Mouse (Mus musculus): ENCODE measurements around the gene Gm14085. TPM values are rescaled to one million over a fixed set of nuclear protein-coding genes. Genes with fewer than 3 reads are reported as not detected.
A peak's percentile ranks its signal among the peaks of the same experiment; 100 is the strongest.
"Not testable (repeated sequence)": the region's sequence is repeated elsewhere in the genome, so short reads cannot be mapped to it uniquely, and the experiment has no call there.

Gm14085 gene
- polyA plus RNA-seq (2012; rRNA removed), result 0.20 and 0.38 TPM in 2 replicates

GRCm38 (mm10) chr2:122484641-122485040, at the start of gene Gm14085:
Gm14085 (plus strand) TSS chr2:122484941.
- Histone ChIP-seq H3K4me3 (replicated peaks; ENCODE audit: extremely low read depth, low read depth, low read length) (no peak within 1 kb of the TSS), H3K4me1 (ENCODE audit: control insufficient read depth, insufficient read depth, low read length) (no peaks in the 10 kb centered on the region)
- TF ChIP-seq CTCF (IDR thresholded peaks at IDR 0.05; ENCODE audit: insufficient read depth, low read length), result no peak
- no peak for TF ChIP-seq POLR2A (IDR thresholded peaks at IDR 0.05; ENCODE audit: borderline replicate concordance, extremely low read depth, low read depth, low read length)
- WGBS, result 90% methylated on average over 1 of the region's 1 CpGs
- DNase-seq, result no peak

DNA sequence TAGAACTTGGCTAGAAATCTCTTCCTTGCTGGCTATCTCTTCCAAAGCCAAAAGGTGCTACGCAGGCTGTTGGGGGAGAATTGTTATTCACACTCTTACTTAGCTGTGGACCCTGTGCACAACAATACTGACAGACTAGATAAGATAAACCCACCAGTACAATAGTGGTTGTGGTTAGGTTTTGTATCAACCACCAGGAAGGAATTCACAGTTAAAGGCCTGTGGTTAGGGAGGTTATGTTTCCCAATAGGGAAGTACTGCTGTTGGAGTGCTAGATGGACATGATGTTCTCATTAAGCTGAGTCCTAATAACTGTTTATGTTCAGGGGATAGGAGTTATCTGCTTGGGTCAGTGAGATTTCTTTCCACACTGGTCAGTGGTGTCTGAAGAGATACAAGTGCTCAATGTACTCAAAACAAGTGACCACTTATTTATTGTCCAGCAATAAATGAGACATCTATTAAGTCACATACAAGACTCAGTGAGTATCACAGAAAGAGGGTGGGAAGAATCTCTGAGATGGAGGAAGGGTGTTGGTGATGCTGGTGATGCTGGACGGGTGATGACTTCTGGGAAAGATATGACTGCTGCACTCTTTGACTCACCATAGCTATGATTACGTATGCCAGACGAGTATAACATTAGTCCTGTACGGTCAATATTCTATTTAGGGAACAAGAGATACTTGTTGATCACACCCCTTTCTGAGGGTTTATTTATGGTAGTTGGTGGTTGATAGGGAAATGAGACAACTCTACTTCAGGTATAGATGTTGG, 45.8 kb upstream of the Gm14085 start:
- not testable (repeated sequence) for DNase-seq; H3K4me1 ChIP-seq (ENCODE audit: control insufficient read depth, insufficient read depth, low read length); H3K4me3 ChIP-seq (replicated peaks; ENCODE audit: extremely low read depth, low read depth, low read length)
- WGBS, result 84% methylated on average over 5 of the region's 5 CpGs

- not testable (repeated sequence) for H3K4me3 ChIP-seq (replicated peaks; ENCODE audit: extremely low read depth, low read depth, low read length); DNase-seq; H3K4me1 ChIP-seq (ENCODE audit: control insufficient read depth, insufficient read depth, low read length)
- WGBS, result 15% methylated on average over 3 of the region's 3 CpGs
These were observed 44.2 kb upstream of the Gm14085 start for GRCm38 (mm10) chr2:122440521-122440920.

DNA sequence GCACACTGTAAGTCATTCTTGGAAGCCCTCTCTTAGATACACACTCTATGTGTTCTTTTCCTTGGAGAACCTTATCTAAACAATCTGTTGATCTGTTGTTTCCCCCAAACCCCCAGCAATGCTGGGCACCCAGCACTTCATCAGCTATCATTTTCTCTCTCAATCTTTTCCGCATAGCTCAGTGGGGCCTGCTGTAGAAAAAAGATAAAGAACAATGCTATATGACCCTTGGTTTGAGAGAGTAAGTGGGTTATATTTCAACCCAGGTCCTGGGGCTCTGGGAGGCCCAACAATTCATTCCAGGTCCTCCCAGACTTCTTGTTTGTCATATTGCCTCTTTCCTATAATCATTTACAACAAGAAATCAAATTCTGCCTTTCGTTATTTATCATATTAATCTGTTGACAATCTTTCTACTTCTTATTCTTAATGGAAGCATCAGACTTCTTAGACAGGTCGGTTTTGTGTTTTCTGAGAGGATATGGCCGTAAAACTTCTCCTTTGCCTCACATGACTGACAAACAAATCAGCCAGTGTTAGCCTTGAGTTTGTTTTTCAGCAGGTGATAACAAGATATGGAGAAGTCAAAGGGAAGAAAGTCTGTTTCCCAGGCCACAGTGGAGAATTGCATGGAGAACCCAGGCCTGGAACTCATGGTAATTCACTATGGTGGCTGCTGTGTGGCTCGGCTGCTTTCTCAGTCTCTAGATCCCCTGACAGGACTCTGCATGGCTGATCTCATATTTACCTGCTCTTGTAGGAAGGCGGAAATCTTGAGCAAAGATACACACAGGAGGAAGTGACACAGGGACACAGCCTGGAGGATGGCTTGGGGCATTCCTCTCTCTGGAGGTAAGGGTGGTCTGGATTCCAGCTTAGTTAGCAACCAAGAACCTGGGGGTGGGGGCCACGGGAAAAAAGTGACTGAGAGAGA, 43.5 kb upstream of the Gm14085 start:
- Histone ChIP-seq H3K4me1 (ENCODE audit: control insufficient read depth, insufficient read depth, low read length) (no peaks in the 10 kb centered on the region), H3K4me3 (replicated peaks; ENCODE audit: extremely low read depth, low read depth, low read length) (no peak overlapping the region)
- WGBS, result 69% methylated on average over 7 of the region's 7 CpGs
- TF ChIP-seq POLR2A (IDR thresholded peaks at IDR 0.05; ENCODE audit: borderline replicate concordance, extremely low read depth, low read depth, low read length) (no peak), CTCF (IDR thresholded peaks at IDR 0.05; ENCODE audit: insufficient read depth, low read length) (no peak)
- no peak for DNase-seq

- Histone ChIP-seq H3K4me3 (replicated peaks; ENCODE audit: extremely low read depth, low read depth, low read length) (no peak overlapping the region), H3K4me1 (ENCODE audit: control insufficient read depth, insufficient read depth, low read length) (no peaks in the 10 kb centered on the region)
- WGBS, result 74% methylated on average over 4 of the region's 4 CpGs
- TF ChIP-seq CTCF (IDR thresholded peaks at IDR 0.05; ENCODE audit: insufficient read depth, low read length) (no peak), POLR2A (IDR thresholded peaks at IDR 0.05; ENCODE audit: borderline replicate concordance, extremely low read depth, low read depth, low read length) (no peak)
- no peak for DNase-seq
These were observed 34.4 kb upstream of the Gm14085 start for GRCm38 (mm10) chr2:122450351-122450750.

GRCm38 (mm10) chr2:122452426-122452825, 32.3 kb upstream of the Gm14085 start:
- no peak overlapping the region for H3K4me3 ChIP-seq (replicated peaks; ENCODE audit: extremely low read depth, low read depth, low read length)
- DNase-seq, result no peak
- no peak for TF ChIP-seq POLR2A (IDR thresholded peaks at IDR 0.05; ENCODE audit: borderline replicate concordance, extremely low read depth, low read depth, low read length)
- TF ChIP-seq CTCF (IDR thresholded peaks at IDR 0.05; ENCODE audit: insufficient read depth, low read length), result no peak
- no peaks in the 10 kb centered on the region for H3K4me1 ChIP-seq (ENCODE audit: control insufficient read depth, insufficient read depth, low read length)
- 32% methylated on average over 2 of the region's 2 CpGs for WGBS

- H3K4me1 ChIP-seq (ENCODE audit: control insufficient read depth, insufficient read depth, low read length), result no peaks in the 10 kb centered on the region
- no peak for TF ChIP-seq CTCF (IDR thresholded peaks at IDR 0.05; ENCODE audit: insufficient read depth, low read length)
- TF ChIP-seq POLR2A (IDR thresholded peaks at IDR 0.05; ENCODE audit: borderline replicate concordance, extremely low read depth, low read depth, low read length), result no peak
- DNase-seq, result no peak
- H3K4me3 ChIP-seq (replicated peaks; ENCODE audit: extremely low read depth, low read depth, low read length), result no peak overlapping the region
- WGBS, result 39% methylated on average over 11 of the region's 11 CpGs
These were observed 17.8 kb upstream of the Gm14085 start for GRCm38 (mm10) chr2:122466901-122467300.

GRCm38 (mm10) chr2:122467351-122468013, 17.3 kb upstream of the Gm14085 start:
- under 1% methylated on average over 46 of the region's 46 CpGs for WGBS
- Histone ChIP-seq H3K4me3 (replicated peaks; ENCODE audit: extremely low read depth, low read depth, low read length) (peak overlapping the region; percentile 53), H3K4me1 (ENCODE audit: control insufficient read depth, insufficient read depth, low read length) (no peaks in the 10 kb centered on the region)
- DNase-seq, result peak; percentile 87
- no peak for TF ChIP-seq POLR2A (IDR thresholded peaks at IDR 0.05; ENCODE audit: borderline replicate concordance, extremely low read depth, low read depth, low read length)
- peak; percentile 61 for TF ChIP-seq CTCF (IDR thresholded peaks at IDR 0.05; ENCODE audit: insufficient read depth, low read length)

- no peaks in the 10 kb centered on the region for H3K4me1 ChIP-seq (ENCODE audit: control insufficient read depth, insufficient read depth, low read length)
- H3K4me3 ChIP-seq (replicated peaks; ENCODE audit: extremely low read depth, low read depth, low read length), result no peak overlapping the region
- WGBS, result 88% methylated on average over 3 of the region's 3 CpGs
- no peak for DNase-seq
- no peak for TF ChIP-seq POLR2A (IDR thresholded peaks at IDR 0.05; ENCODE audit: borderline replicate concordance, extremely low read depth, low read depth, low read length)
These were observed 15.5 kb upstream of the Gm14085 start for GRCm38 (mm10) chr2:122469221-122469620.

All from lung, adult 2 months (tissue).